Mouse (Mus musculus) cerebellum, postnatal 25 days (tissue): ENCODE data around the gene Gm11758.
"Not testable (repeated sequence)": the region's sequence is repeated elsewhere in the genome, so short reads cannot be mapped to it uniquely, and the experiment has no call there.

Experiments
- DNase-seq, 2 experiments: peaks; one replicate each; pipeline ENCODE4 v3.0.0; 2021; ENCODE audit warnings: mixed read lengths in 2 of 2

Gm11758 gene

GRCm38 (mm10) chr4:73876166-73876565 lies at the start of gene Gm11758:
TSS of gene Gm11758 (minus strand) at chr4:73876266.
- not testable (repeated sequence) for DNase-seq

- DNase-seq: not testable (repeated sequence)
These were observed 44.6 kb upstream of the Gm11758 start, which contains the start of gene Gm11756 for GRCm38 (mm10) chr4:73920660-73921059. TSS of gene Gm11756 (minus strand) at chr4:73920760.

- DNase-seq: not testable (repeated sequence)
These were observed 29.8 kb upstream of the Gm11758 start, which contains the start of gene Gm13871 for GRCm38 (mm10) chr4:73905853-73906252. TSS of gene Gm13871 (minus strand) at chr4:73905953.

- not testable (repeated sequence) for DNase-seq
These were observed 14.9 kb upstream of the Gm11758 start, which contains the start of gene Gm11757 for GRCm38 (mm10) chr4:73891012-73891411. TSS of gene Gm11757 (minus strand) at chr4:73891112.

GRCm38 (mm10) chr4:73826587-73826986 lies 49.5 kb downstream of the Gm11758 start:
- DNase-seq: no peak
